Mouse (Mus musculus): Measurements from ENCODE around the gene Olfr110.

GRCm38 (mm10) chr17:37507730-37508129 is 15.5 kb downstream of the Olfr110 start, which contains the start of gene Olfr111:
- TF ChIP-seq CTCF (IDR thresholded peaks at IDR 0.05; ENCODE audit: borderline replicate concordance, insufficient read depth, low read length), result no peak
- no peak for TF ChIP-seq POLR2A (IDR thresholded peaks at IDR 0.05; ENCODE audit: low read depth, low read length)

Data from embryonic fibroblast, embryonic 13.5 days (primary cell).